Mouse (Mus musculus): ENCODE data around the gene Polr3gl. TPM values are rescaled to one million over a fixed set of nuclear protein-coding genes. Genes with fewer than 3 reads are reported as not detected.

The Polr3gl gene
- polyA plus RNA-seq, 1 experiment: 1.1 TPM

- Histone ChIP-seq H3K4me1 (ENCODE audit: control insufficient read depth) (no peaks in the 10 kb centered on the region), H3K27me3 (ENCODE audit: control insufficient read depth) (peaks cover 13% of the 10 kb centered on the region), H3K9me3 (ENCODE audit: control insufficient read depth, low read length) (no peaks in the 10 kb centered on the region), H3K36me3 (ENCODE audit: control insufficient read depth) (no peaks in the 10 kb centered on the region), H3K4me3 (replicated peaks) (no peak overlapping the region)
- TF ChIP-seq GATA1 (IDR thresholded peaks at IDR 0.05; ENCODE audit: low read length) (no peak), TAL1 (IDR thresholded peaks at IDR 0.05; ENCODE audit: low read length) (no peak)
Observed at GRCm38 (mm10) chr3:96534300-96534699, 59.7 kb downstream of the Polr3gl start.

GRCm38 (mm10) chr3:96532050-96532449 lies 61.9 kb downstream of the Polr3gl start:
- no peak overlapping the region for H3K4me3 ChIP-seq (replicated peaks)
- H3K9me3 ChIP-seq (ENCODE audit: control insufficient read depth, low read length): no peaks in the 10 kb centered on the region
- TF ChIP-seq GATA1 (IDR thresholded peaks at IDR 0.05; ENCODE audit: low read length) (no peak), TAL1 (IDR thresholded peaks at IDR 0.05; ENCODE audit: low read length) (no peak)
- H3K4me1 ChIP-seq (ENCODE audit: control insufficient read depth): no peaks in the 10 kb centered on the region
- peaks cover 36% of the 10 kb centered on the region for H3K27me3 ChIP-seq (ENCODE audit: control insufficient read depth)
- no peaks in the 10 kb centered on the region for H3K36me3 ChIP-seq (ENCODE audit: control insufficient read depth)

GRCm38 (mm10) chr3:96528506-96528905 lies 65.5 kb downstream of the Polr3gl start:
- no peak overlapping the region for H3K4me3 ChIP-seq (replicated peaks)
- H3K9me3 ChIP-seq (ENCODE audit: control insufficient read depth, low read length): no peaks in the 10 kb centered on the region
- H3K4me1 ChIP-seq (ENCODE audit: control insufficient read depth): no peaks in the 10 kb centered on the region
- no peaks in the 10 kb centered on the region for H3K36me3 ChIP-seq (ENCODE audit: control insufficient read depth)
- no peak for TF ChIP-seq TAL1 (IDR thresholded peaks at IDR 0.05; ENCODE audit: low read length)
- peaks cover 57% of the 10 kb centered on the region for H3K27me3 ChIP-seq (ENCODE audit: control insufficient read depth)

Other genes starting within 250 kb of the Polr3gl start
- not detected in 2 replicates for gene BC107364, start 141.9 kb downstream of the Polr3gl start, polyA plus RNA-seq (2012)
- gene Hfe2, start 69.0 kb downstream of the Polr3gl start, polyA plus RNA-seq (2012): not detected in 2 replicates
- 0.76 and 1.4 TPM in 2 replicates for gene Txnip, start 36.2 kb downstream of the Polr3gl start, polyA plus RNA-seq (2012)
- gene Gm16253, start 17.2 kb downstream of the Polr3gl start, polyA plus RNA-seq (2012): not detected in 2 replicates
- not detected in 2 replicates for gene Ankrd34a, start 2.5 kb upstream of the Polr3gl start, polyA plus RNA-seq (2012)
- 0.01 TPM in 1 of 2 replicates, not detected in the other for gene Lix1l, start 7.0 kb upstream of the Polr3gl start, polyA plus RNA-seq (2012)
- gene Rbm8a, start 35.8 kb upstream of the Polr3gl start, polyA plus RNA-seq (2012): 14.3 and 18.4 TPM in 2 replicates
- 0.04 and 0.24 TPM in 2 replicates for gene Pex11b, start 41.2 kb upstream of the Polr3gl start, polyA plus RNA-seq (2012)
- 0.01 TPM in 1 of 2 replicates, not detected in the other for gene Gm42957, start 41.3 kb upstream of the Polr3gl start, polyA plus RNA-seq (2012)
- not detected in 2 replicates for gene Itga10, start 51.4 kb upstream of the Polr3gl start, polyA plus RNA-seq (2012)
- 0.02 TPM in 1 of 2 replicates, not detected in the other for gene Ankrd35, start 76.0 kb upstream of the Polr3gl start, polyA plus RNA-seq (2012)
- gene Pias3, start 102.2 kb upstream of the Polr3gl start, polyA plus RNA-seq (2012): 0.52 and 0.75 TPM in 2 replicates
- 0.05 and 0.06 TPM in 2 replicates for gene Nudt17, start 114.4 kb upstream of the Polr3gl start, polyA plus RNA-seq (2012)
- 1.2 TPM in 2 replicates for gene Polr3c, start 133.4 kb upstream of the Polr3gl start, polyA plus RNA-seq (2012)
- gene Rnf115, start 133.5 kb upstream of the Polr3gl start, polyA plus RNA-seq (2012): 0.76 and 0.98 TPM in 2 replicates
- gene Pdzk1, start 235.1 kb upstream of the Polr3gl start, polyA plus RNA-seq (2012): not detected in 2 replicates
- gene Cd160, start 235.2 kb upstream of the Polr3gl start, polyA plus RNA-seq (2012): not detected in 2 replicates